Mouse (Mus musculus): ENCODE measurements around the gene Scgb1b12. TPM values are rescaled to one million over a fixed set of nuclear protein-coding genes. Genes with fewer than 3 reads are reported as not detected.
"Not testable (repeated sequence)": the region's sequence is repeated elsewhere in the genome, so short reads cannot be mapped to it uniquely, and the experiment has no call there.

Scgb1b12 gene
- not detected in 2 replicates for polyA plus RNA-seq (2015; fragmentation: Nextera tagmentation; extraction: Ambion mirVana)

DNA sequence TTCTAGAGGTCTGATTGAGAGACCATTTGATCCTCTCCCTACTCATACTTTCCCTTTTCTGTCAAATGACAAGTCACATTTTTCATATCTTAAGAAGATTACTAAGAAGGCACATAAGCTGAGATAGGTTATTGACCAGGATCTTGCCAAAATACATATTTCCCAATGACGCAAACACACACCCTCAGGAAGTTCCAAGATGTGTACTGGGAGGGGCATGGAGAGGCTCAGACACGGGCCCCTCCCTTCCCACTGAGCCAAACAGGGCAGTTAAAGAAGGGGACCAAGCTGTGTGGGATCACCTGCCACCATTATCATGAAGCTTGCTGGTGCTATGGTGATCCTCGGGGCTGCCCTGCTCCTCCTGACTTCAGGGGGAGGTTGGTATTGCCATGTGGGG, at the start of gene Scgb1b12:
TSS of gene Scgb1b12 (plus strand) at position 301 of the 400 bp plus-strand sequence.
- 89% methylated on average over 2 of the region's 3 CpGs for WGBS
- H3K27me3 ChIP-seq (replicated peaks; ENCODE audit: control insufficient read depth, insufficient read depth, low read length), result not testable (repeated sequence)

DNA sequence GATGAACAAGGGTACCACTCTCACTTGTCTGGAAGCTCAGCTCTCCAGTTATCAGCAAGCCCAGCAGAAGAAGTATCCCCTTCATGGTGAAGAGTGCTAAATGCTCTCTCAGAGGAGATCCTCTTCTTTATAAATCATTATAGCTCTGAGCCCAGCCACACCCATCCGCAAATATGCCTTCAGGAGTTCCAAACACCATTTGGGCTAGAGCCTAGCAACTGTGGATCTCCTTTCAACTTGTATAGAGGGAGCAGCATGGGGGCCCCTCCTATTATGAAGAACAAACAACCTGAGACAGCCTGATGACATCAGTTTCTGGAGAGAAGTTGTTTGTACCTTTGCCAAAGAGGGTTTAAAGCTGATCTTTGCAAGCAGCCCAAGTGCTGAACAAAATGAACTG, 6.8 kb upstream of the Scgb1b12 start, which contains the start of gene Scgb2b12:
TSS of gene Scgb2b12 (minus strand) at position 101 of the 400 bp plus-strand sequence.
- not testable (repeated sequence) for H3K36me3 ChIP-seq (ENCODE audit: control insufficient read depth, insufficient read depth, low read length); H3K9me3 ChIP-seq (ENCODE audit: control insufficient read depth, low read length); H3K4me3 ChIP-seq (ENCODE audit: low read length); H3K27ac ChIP-seq (ENCODE audit: low read depth, low read length); H3K27me3 ChIP-seq (replicated peaks; ENCODE audit: control insufficient read depth, insufficient read depth, low read length); ATAC-seq; H3K9ac ChIP-seq (ENCODE audit: low read depth, low read length); H3K4me2 ChIP-seq (ENCODE audit: low read length); H3K4me1 ChIP-seq (ENCODE audit: control insufficient read depth, insufficient read depth, low read depth, low read length)
- 81% methylated on average over 1 of the region's 1 CpGs for WGBS

More for the DNA sequence above, at the start of gene Scgb1b12:
- H3K4me1 ChIP-seq (ENCODE audit: control insufficient read depth, insufficient read depth, low read depth, low read length); H3K4me3 ChIP-seq (ENCODE audit: low read length); ATAC-seq; H3K9me3 ChIP-seq (ENCODE audit: control insufficient read depth, low read length); H3K36me3 ChIP-seq (ENCODE audit: control insufficient read depth, insufficient read depth, low read length); H3K27ac ChIP-seq (ENCODE audit: low read depth, low read length); H3K4me2 ChIP-seq (ENCODE audit: low read length); H3K9ac ChIP-seq (ENCODE audit: low read depth, low read length): not testable (repeated sequence)

Other genes starting within 250 kb of the Scgb1b12 start
- gene Scgb1b10, start 233.3 kb upstream of the Scgb1b12 start, polyA plus RNA-seq (2015; fragmentation: Nextera tagmentation; extraction: Ambion mirVana), result not detected in 2 replicates
- gene Scgb2b11, start 123.0 kb upstream of the Scgb1b12 start, polyA plus RNA-seq (2015; fragmentation: Nextera tagmentation; extraction: Ambion mirVana), result not detected in 2 replicates
- gene Scgb1b11, start 111.3 kb upstream of the Scgb1b12 start, polyA plus RNA-seq (2015; fragmentation: Nextera tagmentation; extraction: Ambion mirVana), result not detected in 2 replicates
- gene Scgb2b12, start 6.9 kb upstream of the Scgb1b12 start, polyA plus RNA-seq (2015; fragmentation: Nextera tagmentation; extraction: Ambion mirVana), result not detected in 2 replicates
- gene Scgb1b29, start 107.4 kb downstream of the Scgb1b12 start, polyA plus RNA-seq (2015; fragmentation: Nextera tagmentation; extraction: Ambion mirVana), result not detected in 2 replicates